Mouse (Mus musculus) small intestine, adult 2 months (tissue): ENCODE results near the gene B4galt7.

Source experiments
- CTCF ChIP-seq: fragments of 200-500 bp; IDR thresholded peaks from 2 replicates; pipeline ENCODE4 v1.5.1; 2012; ENCODE audit warnings: low read depth, mild to moderate bottlenecking, control low read depth, inconsistent platforms, low read length, moderate library complexity, mixed read lengths; ENCODE audit not compliant: insufficient replicate concordance, insufficient read length; ENCODE audit errors: extremely low read depth
- POLR2A ChIP-seq: fragments of 200-500 bp; IDR thresholded peaks from 2 replicates; pipeline ENCODE4 v1.6.1; 2012; ENCODE audit warnings: low read depth, mild to moderate bottlenecking, control low read depth, inconsistent platforms, low read length, moderate library complexity

DNA sequence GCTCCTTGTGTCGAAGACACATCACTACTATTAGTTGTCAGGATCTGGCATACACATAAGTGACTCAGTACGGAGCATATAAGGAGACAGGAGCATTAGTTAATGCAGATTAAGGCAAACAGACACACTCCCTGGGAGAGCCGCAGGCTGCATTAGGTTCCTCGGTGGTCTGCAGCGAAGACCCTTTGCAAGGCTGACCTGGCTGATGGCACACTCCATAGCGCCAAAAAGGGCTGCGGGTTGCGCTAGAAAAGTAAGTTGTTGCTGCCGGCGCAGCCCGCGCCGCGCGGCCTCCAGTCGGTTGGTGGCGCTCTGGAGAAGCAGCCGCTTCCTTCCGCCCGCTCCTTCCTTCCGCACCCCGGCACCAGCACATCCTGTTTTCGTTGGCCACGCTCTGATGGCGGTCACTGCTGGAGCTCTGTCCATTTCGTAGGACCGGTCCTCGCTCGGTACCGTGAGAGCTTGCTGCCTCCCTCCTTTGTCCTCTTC is 35.0 kb downstream of the B4galt7 start, which contains the start of gene Ddx46:
- peak; percentile 87 for TF ChIP-seq CTCF
- peak; percentile 66 for TF ChIP-seq POLR2A
